Mouse (Mus musculus): ENCODE results near the gene Hsd11b1.

Gene Hsd11b1

GRCm38 (mm10) chr1:193242863-193243262 is 21.0 kb downstream of the Hsd11b1 start:
- DNase-seq = peak in 1 of 2 experiments; percentile 23

- DNase-seq = peak; percentile 84 to 87
Measured at GRCm38 (mm10) chr1:193242238-193242637, 21.6 kb downstream of the Hsd11b1 start.

GRCm38 (mm10) chr1:193241436-193241835 is 22.4 kb downstream of the Hsd11b1 start:
- DNase-seq = no peak

- DNase-seq = no peak
Measured at GRCm38 (mm10) chr1:193238426-193238825, 25.4 kb downstream of the Hsd11b1 start.

GRCm38 (mm10) chr1:193234930-193235329 is 28.9 kb downstream of the Hsd11b1 start:
- no peak for DNase-seq

- no peak for DNase-seq
Measured at GRCm38 (mm10) chr1:193234130-193234645, 29.7 kb downstream of the Hsd11b1 start.

- DNase-seq = no peak
Measured at GRCm38 (mm10) chr1:193232732-193233131, 31.1 kb downstream of the Hsd11b1 start.

- no peak for DNase-seq
Measured at GRCm38 (mm10) chr1:193230935-193231334, 32.9 kb downstream of the Hsd11b1 start.

GRCm38 (mm10) chr1:193230531-193230930 is 33.3 kb downstream of the Hsd11b1 start:
- DNase-seq = no peak

GRCm38 (mm10) chr1:193229570-193229969 is 34.3 kb downstream of the Hsd11b1 start:
- DNase-seq = no peak

- no peak for DNase-seq
Measured at GRCm38 (mm10) chr1:193227537-193227936, 36.3 kb downstream of the Hsd11b1 start.

GRCm38 (mm10) chr1:193226724-193227522 is 37.0 kb downstream of the Hsd11b1 start:
- DNase-seq = no peak

GRCm38 (mm10) chr1:193226114-193226513 is 37.8 kb downstream of the Hsd11b1 start:
- DNase-seq = no peak

GRCm38 (mm10) chr1:193225531-193225930 is 38.3 kb downstream of the Hsd11b1 start:
- DNase-seq = no peak

- no peak for DNase-seq
Measured at GRCm38 (mm10) chr1:193220408-193220807, 43.5 kb downstream of the Hsd11b1 start.

GRCm38 (mm10) chr1:193216000-193216399 is 47.9 kb downstream of the Hsd11b1 start:
- no peak for DNase-seq

GRCm38 (mm10) chr1:193214053-193214452 is 49.8 kb downstream of the Hsd11b1 start:
- peak; percentile 17 to 49 for DNase-seq

- DNase-seq = peak in 1 of 2 experiments; percentile 13
Measured at GRCm38 (mm10) chr1:193211371-193211770, 52.5 kb downstream of the Hsd11b1 start.

GRCm38 (mm10) chr1:193208178-193208577 is 55.7 kb downstream of the Hsd11b1 start:
- peak in 1 of 2 experiments; percentile 45 for DNase-seq

- DNase-seq = no peak
Measured at GRCm38 (mm10) chr1:193207503-193207902, 56.4 kb downstream of the Hsd11b1 start, which contains the start of gene Lamb3. Lamb3 (plus strand) TSS chr1:193207699.

GRCm38 (mm10) chr1:193205431-193205830 is 58.4 kb downstream of the Hsd11b1 start:
- no peak for DNase-seq

GRCm38 (mm10) chr1:193203821-193204220 is 60.1 kb downstream of the Hsd11b1 start:
- no peak for DNase-seq

GRCm38 (mm10) chr1:193201383-193201778 is 62.5 kb downstream of the Hsd11b1 start, which contains the start of gene Traf3ip3:
Traf3ip3 (minus strand) TSS chr1:193201703.
- peak; percentile 64 to 66 for DNase-seq
